Mouse (Mus musculus): ENCODE measurements at regions not wholly inside any gene's neighbourhood (a gene's known extent, or its start where the extent isn't known, plus 50 kb on each side); places are given as distances from the start of the nearest gene placed in this dataset.

- no peak overlapping the region for H3K9ac ChIP-seq (ENCODE audit: low read depth, low read length)
- H3K4me2 ChIP-seq (replicated peaks; ENCODE audit: low read depth, low read length): no peak overlapping the region
- no peak overlapping the region for H3K27ac ChIP-seq (ENCODE audit: low read depth, low read length)
- DNase-seq (ENCODE audit: low spot score): no peak
- no peaks in the 10 kb centered on the region for H3K36me3 ChIP-seq (ENCODE audit: control insufficient read depth, insufficient read depth, low read length)
- no peak for ATAC-seq (ENCODE audit: low FRiP score)
- no peaks in the 10 kb centered on the region for H3K4me1 ChIP-seq (replicated peaks; ENCODE audit: control insufficient read depth, insufficient read depth, low read length)
- H3K9me3 ChIP-seq (ENCODE audit: control insufficient read depth, low read length): no peaks in the 10 kb centered on the region
- WGBS: 79% methylated on average over 11 of the region's 11 CpGs
- no peak overlapping the region for H3K4me3 ChIP-seq (ENCODE audit: low read depth, low read length)
- H3K27me3 ChIP-seq (ENCODE audit: control insufficient read depth, insufficient read depth, low read length): no peaks in the 10 kb centered on the region
Measured at GRCm38 (mm10) chr13:52046700-52047099, 200.2 kb downstream of the Gadd45g start.

DNA sequence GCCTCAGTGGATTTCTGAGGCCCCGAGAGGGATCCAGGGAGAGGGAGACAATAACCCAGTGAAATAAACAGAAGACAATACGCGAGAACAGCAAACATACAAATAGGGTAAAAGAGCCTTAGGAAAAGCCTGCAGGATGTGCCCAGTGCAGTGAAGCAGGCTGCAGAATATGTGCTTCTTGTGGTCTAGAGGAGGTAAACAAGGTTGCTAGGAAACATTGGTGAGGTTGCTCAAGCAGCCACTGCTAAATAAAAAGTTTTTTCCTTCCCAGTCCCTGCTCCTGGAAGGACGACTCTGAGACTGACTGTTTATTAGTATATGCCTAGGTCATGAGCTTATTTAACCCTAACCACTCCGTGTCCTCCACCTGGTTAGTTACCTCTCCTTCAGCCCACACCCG lies 201.5 kb downstream of the Gadd45g start:
- H3K9me3 ChIP-seq (ENCODE audit: control insufficient read depth, low read length): no peaks in the 10 kb centered on the region
- no peaks in the 10 kb centered on the region for H3K4me1 ChIP-seq (replicated peaks; ENCODE audit: control insufficient read depth, insufficient read depth, low read length)
- H3K9ac ChIP-seq (ENCODE audit: low read depth, low read length): no peak overlapping the region
- no peak overlapping the region for H3K4me2 ChIP-seq (replicated peaks; ENCODE audit: low read depth, low read length)
- no peak for DNase-seq (ENCODE audit: low spot score)
- H3K27ac ChIP-seq (ENCODE audit: low read depth, low read length): no peak overlapping the region
- WGBS: 75% methylated on average over 6 of the region's 6 CpGs
- H3K36me3 ChIP-seq (ENCODE audit: control insufficient read depth, insufficient read depth, low read length): no peaks in the 10 kb centered on the region
- no peaks in the 10 kb centered on the region for H3K27me3 ChIP-seq (ENCODE audit: control insufficient read depth, insufficient read depth, low read length)
- no peak overlapping the region for H3K4me3 ChIP-seq (ENCODE audit: low read depth, low read length)
- no peak for ATAC-seq (ENCODE audit: low FRiP score)

DNA sequence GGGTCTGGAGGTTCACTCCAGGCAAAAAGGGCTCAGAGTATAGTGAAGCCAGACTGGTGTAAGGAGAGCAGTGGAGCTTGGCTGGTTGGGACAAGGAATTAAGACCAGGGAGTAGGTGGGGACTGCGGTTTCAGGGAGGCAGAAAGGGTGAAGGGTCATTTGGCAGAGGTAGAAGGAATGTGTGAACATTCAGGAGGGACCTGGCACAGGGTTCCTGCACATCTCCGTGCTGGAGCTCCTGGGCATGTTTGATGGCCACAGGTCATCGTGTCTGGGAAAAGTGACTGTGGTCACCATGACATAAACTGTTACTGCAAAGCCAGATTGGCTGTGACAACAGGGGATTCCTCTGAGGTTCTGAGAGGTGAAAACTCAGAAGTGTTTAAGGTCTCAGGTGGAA lies 202.3 kb downstream of the Gadd45g start:
- ATAC-seq (ENCODE audit: low FRiP score): no peak
- Histone ChIP-seq H3K4me1 (replicated peaks; ENCODE audit: control insufficient read depth, insufficient read depth, low read length) (no peaks in the 10 kb centered on the region), H3K9me3 (ENCODE audit: control insufficient read depth, low read length) (no peaks in the 10 kb centered on the region), H3K9ac (ENCODE audit: low read depth, low read length) (no peak overlapping the region), H3K27ac (ENCODE audit: low read depth, low read length) (no peak overlapping the region), H3K4me3 (ENCODE audit: low read depth, low read length) (no peak overlapping the region), H3K36me3 (ENCODE audit: control insufficient read depth, insufficient read depth, low read length) (no peaks in the 10 kb centered on the region), H3K27me3 (ENCODE audit: control insufficient read depth, insufficient read depth, low read length) (no peaks in the 10 kb centered on the region), H3K4me2 (replicated peaks; ENCODE audit: low read depth, low read length) (no peak overlapping the region)
- WGBS: 86% methylated on average over 3 of the region's 3 CpGs
- no peak for DNase-seq (ENCODE audit: low spot score)

GRCm38 (mm10) chr13:52049249-52049648 lies 202.8 kb downstream of the Gadd45g start:
- ATAC-seq (ENCODE audit: low FRiP score): no peak

DNA sequence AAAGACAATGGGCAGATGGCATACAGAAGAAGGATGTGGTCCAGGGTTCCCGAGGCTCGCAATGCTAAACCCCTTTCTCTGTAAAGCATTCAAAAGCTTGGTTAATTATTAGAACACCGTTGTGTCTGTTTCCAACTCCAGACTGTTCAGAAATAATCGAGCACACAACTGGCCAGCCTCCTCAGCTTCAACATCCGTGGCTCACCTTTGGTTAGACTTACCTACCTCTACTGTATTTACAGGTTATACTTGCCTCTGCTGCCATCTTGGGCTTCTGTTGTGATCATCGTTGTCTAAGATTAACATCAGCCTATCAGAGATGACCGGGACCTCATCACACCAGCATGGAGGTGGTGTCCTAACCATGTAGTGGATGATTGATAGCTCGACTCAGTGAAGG lies 209.3 kb downstream of the Gadd45g start:
- no peak overlapping the region for H3K4me3 ChIP-seq (ENCODE audit: low read depth, low read length)
- H3K9ac ChIP-seq (ENCODE audit: low read depth, low read length): no peak overlapping the region
- DNase-seq (ENCODE audit: low spot score): no peak
- no peaks in the 10 kb centered on the region for H3K4me1 ChIP-seq (replicated peaks; ENCODE audit: control insufficient read depth, insufficient read depth, low read length)
- no peak for ATAC-seq (ENCODE audit: low FRiP score)
- no peaks in the 10 kb centered on the region for H3K36me3 ChIP-seq (ENCODE audit: control insufficient read depth, insufficient read depth, low read length)
- WGBS: 81% methylated on average over 8 of the region's 8 CpGs
- H3K4me2 ChIP-seq (replicated peaks; ENCODE audit: low read depth, low read length): no peak overlapping the region
- H3K27ac ChIP-seq (ENCODE audit: low read depth, low read length): no peak overlapping the region
- H3K27me3 ChIP-seq (ENCODE audit: control insufficient read depth, insufficient read depth, low read length): no peaks in the 10 kb centered on the region
- no peaks in the 10 kb centered on the region for H3K9me3 ChIP-seq (ENCODE audit: control insufficient read depth, low read length)

More at GRCm38 (mm10) chr13:52049249-52049648, 202.8 kb downstream of the Gadd45g start:
- no peak overlapping the region for H3K4me2 ChIP-seq (replicated peaks; ENCODE audit: low read depth, low read length)
- no peaks in the 10 kb centered on the region for H3K36me3 ChIP-seq (ENCODE audit: control insufficient read depth, insufficient read depth, low read length)
- no peaks in the 10 kb centered on the region for H3K27me3 ChIP-seq (ENCODE audit: control insufficient read depth, insufficient read depth, low read length)
- H3K4me3 ChIP-seq (ENCODE audit: low read depth, low read length): no peak overlapping the region
- H3K27ac ChIP-seq (ENCODE audit: low read depth, low read length): no peak overlapping the region
- no peaks in the 10 kb centered on the region for H3K9me3 ChIP-seq (ENCODE audit: control insufficient read depth, low read length)
- no peak for DNase-seq (ENCODE audit: low spot score)
- WGBS: 100% methylated on average over 2 of the region's 2 CpGs
- no peak overlapping the region for H3K9ac ChIP-seq (ENCODE audit: low read depth, low read length)
- no peaks in the 10 kb centered on the region for H3K4me1 ChIP-seq (replicated peaks; ENCODE audit: control insufficient read depth, insufficient read depth, low read length)

DNA sequence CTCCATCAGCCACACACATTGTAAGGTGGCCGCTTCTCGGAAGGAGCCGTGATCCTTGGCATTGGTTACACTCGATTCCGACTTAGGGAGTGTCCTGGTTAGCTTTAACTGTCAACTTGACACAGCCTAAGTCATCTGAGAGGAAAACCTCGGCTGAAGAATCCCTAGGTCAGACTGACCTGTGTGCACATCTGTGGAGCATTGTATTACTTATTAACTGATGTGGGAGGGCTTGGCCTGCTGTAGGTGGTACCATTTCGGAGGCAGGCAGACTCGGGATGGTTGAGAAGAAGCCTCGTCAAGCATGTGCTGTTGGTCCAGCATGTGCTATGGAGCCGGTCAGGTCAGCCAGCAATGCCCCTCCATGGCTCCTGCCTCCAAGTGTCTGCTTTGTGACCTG lies 211.0 kb downstream of the Gadd45g start:
- Histone ChIP-seq H3K36me3 (ENCODE audit: control insufficient read depth, insufficient read depth, low read length) (no peaks in the 10 kb centered on the region), H3K9me3 (ENCODE audit: control insufficient read depth, low read length) (no peaks in the 10 kb centered on the region), H3K4me3 (ENCODE audit: low read depth, low read length) (no peak overlapping the region), H3K4me1 (replicated peaks; ENCODE audit: control insufficient read depth, insufficient read depth, low read length) (no peaks in the 10 kb centered on the region), H3K27ac (ENCODE audit: low read depth, low read length) (no peak overlapping the region), H3K27me3 (ENCODE audit: control insufficient read depth, insufficient read depth, low read length) (no peaks in the 10 kb centered on the region), H3K9ac (ENCODE audit: low read depth, low read length) (no peak overlapping the region), H3K4me2 (replicated peaks; ENCODE audit: low read depth, low read length) (no peak overlapping the region)
- no peak for ATAC-seq (ENCODE audit: low FRiP score)
- no peak for DNase-seq (ENCODE audit: low spot score)
- 85% methylated on average over 10 of the region's 10 CpGs for WGBS

DNA sequence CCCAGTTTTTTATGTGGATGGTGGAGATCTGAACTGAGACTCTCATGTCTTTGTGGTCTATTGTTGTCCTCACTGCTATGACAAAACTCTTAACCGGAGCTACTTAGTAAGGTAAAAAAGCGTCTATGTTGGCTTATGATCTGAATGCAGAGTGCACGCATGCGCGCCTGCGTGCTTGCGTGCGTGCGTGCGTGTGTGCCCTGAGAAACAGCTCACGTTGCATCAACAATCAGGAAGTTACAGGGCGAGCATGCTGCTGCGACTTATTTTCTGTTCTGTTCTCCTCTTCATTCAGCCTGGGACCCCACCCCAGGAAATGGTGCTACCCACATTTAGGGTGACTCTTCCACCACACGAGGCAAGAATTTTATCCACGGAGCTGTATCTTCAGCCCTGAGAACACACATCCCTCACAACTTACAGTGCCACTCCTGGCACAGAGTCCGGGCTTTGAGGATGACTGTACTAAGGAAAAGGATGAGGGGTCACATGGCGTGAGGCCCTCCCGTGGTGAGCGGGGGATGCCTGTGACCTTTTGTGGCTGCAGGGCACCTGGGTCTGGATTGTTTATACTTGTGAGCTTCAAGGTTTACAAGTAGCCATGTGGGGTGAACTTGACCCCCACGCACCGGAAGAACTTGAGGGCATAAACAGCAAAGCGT lies 213.4 kb downstream of the Gadd45g start:
- Histone ChIP-seq H3K4me1 (replicated peaks; ENCODE audit: control insufficient read depth, insufficient read depth, low read length) (no peaks in the 10 kb centered on the region), H3K9me3 (ENCODE audit: control insufficient read depth, low read length) (no peaks in the 10 kb centered on the region), H3K4me2 (replicated peaks; ENCODE audit: low read depth, low read length) (no peak overlapping the region), H3K36me3 (ENCODE audit: control insufficient read depth, insufficient read depth, low read length) (no peaks in the 10 kb centered on the region), H3K4me3 (ENCODE audit: low read depth, low read length) (no peak overlapping the region), H3K27ac (ENCODE audit: low read depth, low read length) (no peak overlapping the region), H3K9ac (ENCODE audit: low read depth, low read length) (no peak overlapping the region), H3K27me3 (ENCODE audit: control insufficient read depth, insufficient read depth, low read length) (no peaks in the 10 kb centered on the region)
- ATAC-seq (ENCODE audit: low FRiP score) (no peak), DNase-seq (ENCODE audit: low spot score) (no peak)
- 85% methylated on average over 22 of the region's 22 CpGs for WGBS

GRCm38 (mm10) chr13:52060418-52060870 lies 214.0 kb downstream of the Gadd45g start:
- H3K27me3 ChIP-seq (ENCODE audit: control insufficient read depth, insufficient read depth, low read length): no peaks in the 10 kb centered on the region
- ATAC-seq (ENCODE audit: low FRiP score): no peak
- DNase-seq (ENCODE audit: low spot score): no peak
- H3K9me3 ChIP-seq (ENCODE audit: control insufficient read depth, low read length): no peaks in the 10 kb centered on the region
- no peaks in the 10 kb centered on the region for H3K4me1 ChIP-seq (replicated peaks; ENCODE audit: control insufficient read depth, insufficient read depth, low read length)
- WGBS: 59% methylated on average over 10 of the region's 10 CpGs
- H3K4me3 ChIP-seq (ENCODE audit: low read depth, low read length): no peak overlapping the region
- H3K27ac ChIP-seq (ENCODE audit: low read depth, low read length): no peak overlapping the region
- H3K4me2 ChIP-seq (replicated peaks; ENCODE audit: low read depth, low read length): no peak overlapping the region
- no peaks in the 10 kb centered on the region for H3K36me3 ChIP-seq (ENCODE audit: control insufficient read depth, insufficient read depth, low read length)
- H3K9ac ChIP-seq (ENCODE audit: low read depth, low read length): no peak overlapping the region

DNA sequence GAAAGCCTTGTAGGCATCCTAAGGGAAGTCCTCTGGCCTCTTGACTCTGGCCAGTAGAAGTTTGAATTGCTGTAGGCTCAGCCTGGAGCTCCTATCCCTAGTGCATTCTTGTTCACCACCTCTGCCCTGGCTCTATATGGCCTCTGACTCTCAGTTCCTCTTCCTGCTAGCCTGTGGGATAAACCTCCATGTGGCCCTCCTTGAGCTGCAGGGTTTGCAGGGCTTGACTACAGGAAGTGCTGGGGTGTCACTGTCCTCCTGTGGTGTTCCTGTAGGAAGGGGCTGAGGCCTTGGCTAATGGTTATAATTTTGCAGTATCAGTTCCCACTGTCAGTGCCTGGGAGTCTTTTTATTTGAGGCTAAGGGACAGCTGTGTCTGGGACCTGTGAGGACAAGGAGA lies 215.0 kb downstream of the Gadd45g start:
- DNase-seq (ENCODE audit: low spot score): no peak
- no peak overlapping the region for H3K4me2 ChIP-seq (replicated peaks; ENCODE audit: low read depth, low read length)
- no peaks in the 10 kb centered on the region for H3K36me3 ChIP-seq (ENCODE audit: control insufficient read depth, insufficient read depth, low read length)
- ATAC-seq (ENCODE audit: low FRiP score): no peak
- no peaks in the 10 kb centered on the region for H3K9me3 ChIP-seq (ENCODE audit: control insufficient read depth, low read length)
- no peaks in the 10 kb centered on the region for H3K4me1 ChIP-seq (replicated peaks; ENCODE audit: control insufficient read depth, insufficient read depth, low read length)
- H3K4me3 ChIP-seq (ENCODE audit: low read depth, low read length): no peak overlapping the region
- no peak overlapping the region for H3K27ac ChIP-seq (ENCODE audit: low read depth, low read length)
- H3K27me3 ChIP-seq (ENCODE audit: control insufficient read depth, insufficient read depth, low read length): no peaks in the 10 kb centered on the region
- H3K9ac ChIP-seq (ENCODE audit: low read depth, low read length): no peak overlapping the region

Data from hindbrain, embryonic 11.5 days (tissue).